In genomic region chr8:56615005-56615404, GRCm38 (mm10) we compare ENCODE assay signal across 7 mouse cellular contexts.
DNase-seq lines count a peak whose midpoint lies in the region; ATAC-seq and TF ChIP-seq lines count a peak whose summit lies in the region.

No protein-coding gene starts in this region.

- no peak overlapping the region for H3K9ac ChIP-seq in ES-E14 (ENCODE audit: insufficient read depth, low read depth, low read length, poor library complexity, severe bottlenecking)
- no peak overlapping the region for H3K9ac ChIP-seq in forebrain, postnatal 0 days
- no peak overlapping the region for H3K9ac ChIP-seq in kidney, embryonic 14.5 days (ENCODE audit: low read depth, low read length)

- TF ChIP-seq CTCF in forebrain, postnatal 0 days (IDR thresholded peaks at IDR 0.05; ENCODE audit: low read depth): peak; percentile 81
- peak; percentile 26; the same call in 1 of the 2 replicates for TF ChIP-seq CTCF in lung, adult 2 months (IDR thresholded peaks at IDR 0.05; ENCODE audit: insufficient read depth, low read length)

- no peak overlapping the region for H3K4me3 ChIP-seq in ES-E14 (ENCODE audit: insufficient read depth in 1 of 2, low read depth in 1 of 2, low read length in 2 of 2, poor library complexity in 1 of 2, severe bottlenecking in 1 of 2)
- no peak overlapping the region for H3K4me3 ChIP-seq in forebrain, postnatal 0 days (ENCODE audit: low read depth, low read length)
- no peak overlapping the region for H3K4me3 ChIP-seq in kidney, embryonic 14.5 days (ENCODE audit: low read length)
- H3K4me3 ChIP-seq in lung, adult 2 months (replicated peaks; ENCODE audit: extremely low read depth, low read depth, low read length): no peak overlapping the region

- H3K27ac ChIP-seq in ES-E14 (ENCODE audit: insufficient read depth, low read depth, low read length, poor library complexity, severe bottlenecking): no peak overlapping the region
- no peak overlapping the region for H3K27ac ChIP-seq in forebrain, postnatal 0 days (ENCODE audit: low read depth, low read length)
- H3K27ac ChIP-seq in kidney, embryonic 14.5 days (ENCODE audit: low read depth, low read length): no peak overlapping the region

- ATAC-seq in forebrain, postnatal 0 days: peak; percentile 74
- peak; percentile 40; the same call in 1 of the 2 replicates for ATAC-seq in kidney, embryonic 14.5 days (ENCODE audit: low FRiP score, low TSS enrichment)
- peak; percentile 39; the same call in 1 of the 2 replicates for ATAC-seq in neutrophil, adult 5-6 weeks (ENCODE audit: extremely low read depth, insufficient number of reproducible peaks, low FRiP score, poor library complexity, severe bottlenecking)

- 3% methylated on average over 5 of the region's 5 CpGs for WGBS in forebrain, postnatal 0 days
- WGBS in kidney, embryonic 14.5 days: 14% methylated on average over 5 of the region's 5 CpGs
- 11% methylated on average over 5 of the region's 5 CpGs for WGBS in lung, adult 2 months

- no peaks in the 10 kb centered on the region for H3K9me3 ChIP-seq in ES-E14 (ENCODE audit: control insufficient read depth, insufficient read depth, low read depth, low read length)
- no peaks in the 10 kb centered on the region for H3K9me3 ChIP-seq in forebrain, postnatal 0 days (ENCODE audit: low read length)
- H3K9me3 ChIP-seq in kidney, embryonic 14.5 days (ENCODE audit: control insufficient read depth, low read length): no peaks in the 10 kb centered on the region

- in situ Hi-C loops in ES-E14 (cut with MboI; ENCODE audit: low sequenced_read_pairs in 2 of 2, unreplicated experiment in 2 of 2): no loop called here

- TF ChIP-seq POLR2A in lung, adult 2 months (IDR thresholded peaks at IDR 0.05; ENCODE audit: borderline replicate concordance, extremely low read depth, low read depth, low read length): no peak

- H3K27me3 ChIP-seq in forebrain, postnatal 0 days (ENCODE audit: insufficient read depth, low read length): peaks cover 13% of the 10 kb centered on the region
- H3K27me3 ChIP-seq in kidney, embryonic 14.5 days (ENCODE audit: control insufficient read depth, insufficient read depth, low read length): peaks cover 12% of the 10 kb centered on the region

- H3K36me3 ChIP-seq in ES-E14 (ENCODE audit: control insufficient read depth, insufficient read depth, low read length, poor library complexity, severe bottlenecking): no peaks in the 10 kb centered on the region
- no peaks in the 10 kb centered on the region for H3K36me3 ChIP-seq in forebrain, postnatal 0 days (ENCODE audit: insufficient read depth)
- H3K36me3 ChIP-seq in kidney, embryonic 14.5 days (ENCODE audit: control insufficient read depth, insufficient read depth, low read length): no peaks in the 10 kb centered on the region

- H3K4me2 ChIP-seq in forebrain, postnatal 0 days (ENCODE audit: low read depth): no peak overlapping the region
- no peak overlapping the region for H3K4me2 ChIP-seq in kidney, embryonic 14.5 days (replicated peaks; ENCODE audit: low read depth, low read length)

- H3K4me1 ChIP-seq in ES-E14 (ENCODE audit: control insufficient read depth in 2 of 2, insufficient read depth in 2 of 2, low read length in 2 of 2, poor library complexity in 1 of 2): peaks cover 0 to 3% of the 10 kb centered on the region in 2 experiments; a peak in 1 of 4 replicates
- H3K4me1 ChIP-seq in forebrain, postnatal 0 days (ENCODE audit: insufficient read depth): no peaks in the 10 kb centered on the region
- H3K4me1 ChIP-seq in kidney, embryonic 14.5 days (ENCODE audit: control insufficient read depth, insufficient read depth, low read length): no peaks in the 10 kb centered on the region
- no peaks in the 10 kb centered on the region for H3K4me1 ChIP-seq in lung, adult 2 months (ENCODE audit: control insufficient read depth, insufficient read depth, low read length)

- peak; percentile 63 for DNase-seq in CD4-positive, CD25-positive, alpha-beta regulatory T cell, adult 2 months (ENCODE audit: low read depth, low spot score)
- peak; percentile 63 for DNase-seq in ES-E14 (ENCODE audit: low read depth, low spot score)
- peak; percentile 9 for DNase-seq in cerebellum, adult 11-12 months
- DNase-seq in forebrain, postnatal 0 days: peak; percentile 85
- DNase-seq in lung, adult 2 months: peak; percentile 24

TF ChIP-seq in ES-E14, 5 proteins besides CTCF, POLR2A, EP300 and RAD21:
- TF ChIP-seq ZC3H11A (IDR thresholded peaks at IDR 0.05; ENCODE audit: borderline replicate concordance, low read depth, low read length) (0 out of 2 replicates have a peak, but pooled peaks have one; percentile 5), MAFK (IDR thresholded peaks at IDR 0.05; ENCODE audit: insufficient read depth, low read depth, low read length) (no peak), ZNF384 (IDR thresholded peaks at IDR 0.05; ENCODE audit: low read depth, low read length) (no peak), CHD2 (IDR thresholded peaks at IDR 0.05; ENCODE audit: low read depth, low read length) (no peak), HCFC1 (IDR thresholded peaks at IDR 0.05; ENCODE audit: borderline replicate concordance, insufficient read depth, low read length) (no peak)

Comparison
In these comparisons a context has a peak if more than half of its experiments do, and no peak if none do; other contexts are left out.
1. DNase-seq: peak in every context shown above with its lines; median percentile 85 in forebrain, postnatal 0 days; 63 in CD4-positive, CD25-positive, alpha-beta regulatory T cell, adult 2 months; 63 in ES-E14; 24 in lung, adult 2 months; 9 in cerebellum, adult 11-12 months.